Mouse (Mus musculus): ENCODE measurements around the gene Adat1.

The Adat1 gene

GRCm38 (mm10) chr8:111968991-111969390 is 23.1 kb downstream of the Adat1 start:
- in situ Hi-C loops (cut with MboI, MseI): no loop called here

- in situ Hi-C loops (cut with MboI, MseI): no loop called here
Measured at GRCm38 (mm10) chr8:111968541-111968940, 23.6 kb downstream of the Adat1 start.

GRCm38 (mm10) chr8:111967246-111967870 is 24.7 kb downstream of the Adat1 start:
- in situ Hi-C loops (cut with MboI, MseI): no loop called here

GRCm38 (mm10) chr8:111964849-111965561 is 27.1 kb downstream of the Adat1 start:
- in situ Hi-C loops (cut with MboI, MseI): no loop called here

- in situ Hi-C loops (cut with MboI, MseI): no loop called here
Measured at GRCm38 (mm10) chr8:111964351-111964750, 27.8 kb downstream of the Adat1 start.

GRCm38 (mm10) chr8:111963546-111963945 is 28.6 kb downstream of the Adat1 start:
- in situ Hi-C loops (cut with MboI, MseI): no loop called here

- in situ Hi-C loops (cut with MboI, MseI): no loop called here
Measured at GRCm38 (mm10) chr8:111963091-111963490, 29.0 kb downstream of the Adat1 start.

- in situ Hi-C loops (cut with MboI, MseI): no loop called here
Measured at GRCm38 (mm10) chr8:111962589-111962988, 29.5 kb downstream of the Adat1 start.

GRCm38 (mm10) chr8:111961330-111961729 is 30.8 kb downstream of the Adat1 start:
- in situ Hi-C loops (cut with MboI, MseI): no loop called here

- in situ Hi-C loops (cut with MboI, MseI): no loop called here
Measured at GRCm38 (mm10) chr8:111960591-111961321, 31.3 kb downstream of the Adat1 start.

- in situ Hi-C loops (cut with MboI, MseI): no loop called here
Measured at GRCm38 (mm10) chr8:111957231-111957630, 34.9 kb downstream of the Adat1 start.

GRCm38 (mm10) chr8:111955879-111956278 is 36.2 kb downstream of the Adat1 start:
- in situ Hi-C loops (cut with MboI, MseI): no loop called here

- in situ Hi-C loops (cut with MboI, MseI): no loop called here
Measured at GRCm38 (mm10) chr8:111954844-111955594, 37.1 kb downstream of the Adat1 start.

- in situ Hi-C loops (cut with MboI, MseI): no loop called here
Measured at GRCm38 (mm10) chr8:111951936-111952335, 40.2 kb downstream of the Adat1 start.

- in situ Hi-C loops (cut with MboI, MseI): no loop called here
Measured at GRCm38 (mm10) chr8:111951317-111951716, 40.8 kb downstream of the Adat1 start.

- in situ Hi-C loops (cut with MboI, MseI): no loop called here
Measured at GRCm38 (mm10) chr8:111950846-111951245, 41.3 kb downstream of the Adat1 start.

GRCm38 (mm10) chr8:111947954-111948353 is 44.1 kb downstream of the Adat1 start:
- in situ Hi-C loops (cut with MboI, MseI): no loop called here

- in situ Hi-C loops (cut with MboI, MseI): no loop called here
Measured at GRCm38 (mm10) chr8:111947144-111947543, 45.0 kb downstream of the Adat1 start.

GRCm38 (mm10) chr8:111943544-111943943 is 48.6 kb downstream of the Adat1 start:
- in situ Hi-C loops (cut with MboI, MseI): loop anchor here (5.0 kb wide), 1 partner anchor 49 kb away; the partner anchor contains the start of gene Adat1

GRCm38 (mm10) chr8:111941101-111941454 is 51.0 kb downstream of the Adat1 start:
- in situ Hi-C loops (cut with MboI, MseI): loop anchor here (5.0 kb wide), 1 partner anchor 51 kb away; the partner anchor contains the start of gene Adat1

GRCm38 (mm10) chr8:111940171-111941100 is 51.7 kb downstream of the Adat1 start, which contains the start of gene Gabarapl2:
Gene Gabarapl2 (plus strand): TSS chr8:111940703.
- in situ Hi-C loops (cut with MboI, MseI): loop anchor here (5.0 kb wide), 1 partner anchor 52 kb away; the partner anchor contains the start of gene Adat1

Measured in T-helper 1 cell (primary cell).